Mouse (Mus musculus) liver, embryonic 12.5 days (tissue): ENCODE results near the gene Gm10073. TPM values are rescaled to one million over a fixed set of nuclear protein-coding genes. Genes with fewer than 3 reads are reported as not detected.

Experiments used
- polyA plus RNA-seq: library from polyadenylated mRNA; unstranded; fragments of >200 nt; fragmentation: Nextera tagmentation; extraction: Ambion mirVana; gene quantifications from 2 replicates; pipeline ENCODE4 v1.2.1, GENCODE M21; 2016

Gene Gm10073
- polyA plus RNA-seq, 1 experiment from 2014 or later, result 7.1 TPM

Other genes starting within 250 kb of the Gm10073 start
- 0.61 and 0.92 TPM in 2 replicates for gene Smpd3, start 235.5 kb downstream of the Gm10073 start, polyA plus RNA-seq
- gene Zfp90, start 158.1 kb downstream of the Gm10073 start, polyA plus RNA-seq, result 3.5 and 3.8 TPM in 2 replicates
- not detected in 2 replicates for gene 6030452D12Rik, start 72.9 kb downstream of the Gm10073 start, polyA plus RNA-seq
- gene Cdh3, start 62.6 kb downstream of the Gm10073 start, polyA plus RNA-seq, result 6.8 and 6.9 TPM in 2 replicates
- 10.7 and 11.4 TPM in 2 replicates for gene Cdh1, start 29.9 kb upstream of the Gm10073 start, polyA plus RNA-seq
- gene Tango6, start 109.6 kb upstream of the Gm10073 start, polyA plus RNA-seq, result 6.0 and 6.4 TPM in 2 replicates